Mouse (Mus musculus) cerebellum, adult 2 months (tissue): ENCODE data around the gene Bicra. TPM values are rescaled to one million over a fixed set of nuclear protein-coding genes. Genes with fewer than 3 reads are reported as not detected.
A peak's percentile ranks its signal among the peaks of the same experiment; 100 is the strongest.

Experiments
- DNase-seq, 2 experiments: peaks; one replicate each; pipeline ENCODE4 v3.0.0; 2021
- H3K27ac ChIP-seq: fragments of 200-500 bp; 2 replicates; pipeline ENCODE4 v1.5.1; 2012; ENCODE audit warnings: low read length, control low read depth, inconsistent platforms; ENCODE audit not compliant: insufficient read depth
- H3K27me3 ChIP-seq: fragments of 200-500 bp; 2 replicates; pipeline ENCODE4 v1.6.1; 2012; ENCODE audit warnings: inconsistent platforms, mild to moderate bottlenecking, low read length, moderate library complexity; ENCODE audit not compliant: control insufficient read depth, insufficient read depth
- H3K4me1 ChIP-seq: fragments of 200-500 bp; 2 replicates; pipeline ENCODE4 v1.6.1; 2011; ENCODE audit warnings: low read length; ENCODE audit not compliant: control insufficient read depth, insufficient read depth
- H3K4me3 ChIP-seq: fragments of 200-500 bp; replicated peaks from 2 replicates; pipeline ENCODE3; 2011; ENCODE audit warnings: mild to moderate bottlenecking, low read depth, low read length, control low read depth; ENCODE audit not compliant: insufficient read depth
- CTCF ChIP-seq: fragments of 200-500 bp; IDR thresholded peaks from 2 replicates; pipeline ENCODE4 v1.5.1; 2011; ENCODE audit warnings: low read depth, mild to moderate bottlenecking, control low read depth, low read length, moderate library complexity, borderline replicate concordance; ENCODE audit not compliant: insufficient read depth
- POLR2A ChIP-seq: fragments of 200-500 bp; IDR thresholded peaks from 2 replicates; pipeline ENCODE4 v1.6.1; 2011; ENCODE audit warnings: low read length, control low read depth, borderline replicate concordance; ENCODE audit not compliant: insufficient read depth
- WGBS: fragments of 180-500 bp; shearing (Covaris S2); methylation state at CpG from one replicate; pipeline ENCODE4 v1.1.7; 2018; 5-methylcytosine and 5-hydroxymethylcytosine counted together
- polyA plus RNA-seq: library from polyadenylated mRNA; depleted of rRNA; stranded (reverse); fragments of >200 nt; gene quantifications from 2 replicates; pipeline ENCODE4 v1.2.3, GENCODE M21; 2012

The Bicra gene
- polyA plus RNA-seq, 1 experiment, result 12.3 TPM

GRCm38 (mm10) chr7:15972247-15972646 lies 75.5 kb downstream of the Bicra start:
- no peak overlapping the region for H3K4me3 ChIP-seq
- no peak for TF ChIP-seq POLR2A
- TF ChIP-seq CTCF, result no peak
- WGBS, result 67% methylated on average over 25 of the region's 25 CpGs

GRCm38 (mm10) chr7:15969674-15970073 lies 78.0 kb downstream of the Bicra start:
- no peak overlapping the region for H3K4me3 ChIP-seq
- 71% methylated on average over 3 of the region's 3 CpGs for WGBS
- no peak for DNase-seq
- no peak overlapping the region for H3K27ac ChIP-seq
- no peaks in the 10 kb centered on the region for H3K27me3 ChIP-seq
- TF ChIP-seq CTCF (0 out of 2 replicates have a peak, but pooled peaks have one; percentile 3), POLR2A (no peak)
- no peaks in the 10 kb centered on the region for H3K4me1 ChIP-seq

More at GRCm38 (mm10) chr7:15972247-15972646, 75.5 kb downstream of the Bicra start:
- Histone ChIP-seq H3K27ac (no peak overlapping the region), H3K4me1 (no peaks in the 10 kb centered on the region), H3K27me3 (no peaks in the 10 kb centered on the region)
- DNase-seq, result no peak

- H3K27ac ChIP-seq, result no peak overlapping the region
- H3K4me3 ChIP-seq, result no peak overlapping the region
- DNase-seq, result no peak
- no peaks in the 10 kb centered on the region for H3K4me1 ChIP-seq
- 85% methylated on average over 8 of the region's 8 CpGs for WGBS
- H3K27me3 ChIP-seq, result no peaks in the 10 kb centered on the region
- TF ChIP-seq POLR2A (no peak), CTCF (no peak)
These were observed 79.4 kb downstream of the Bicra start for GRCm38 (mm10) chr7:15968322-15968721.

- peak within 1 kb of the TSS; percentile 47 for H3K4me3 ChIP-seq
- TF ChIP-seq CTCF (peak; percentile 85), POLR2A (peak; percentile 63)
- no peaks in the 10 kb centered on the region for H3K4me1 ChIP-seq
- DNase-seq, result peak; percentile 69 to 74
- H3K27ac ChIP-seq, result no peak within 1 kb of the TSS
- under 1% methylated on average over 22 of the region's 22 CpGs for WGBS
- H3K27me3 ChIP-seq, result no peaks in the 10 kb centered on the region
These were observed 80.4 kb downstream of the Bicra start, which contains the start of gene Ehd2 for GRCm38 (mm10) chr7:15967312-15967711. Ehd2 (minus strand) TSS chr7:15967567.

GRCm38 (mm10) chr7:15966489-15966888 lies 81.2 kb downstream of the Bicra start:
- no peaks in the 10 kb centered on the region for H3K27me3 ChIP-seq
- no peak for DNase-seq
- no peak for TF ChIP-seq CTCF
- TF ChIP-seq POLR2A, result no peak
- no peak overlapping the region for H3K27ac ChIP-seq
- 74% methylated on average over 3 of the region's 3 CpGs for WGBS
- H3K4me3 ChIP-seq, result no peak overlapping the region
- no peaks in the 10 kb centered on the region for H3K4me1 ChIP-seq

DNA sequence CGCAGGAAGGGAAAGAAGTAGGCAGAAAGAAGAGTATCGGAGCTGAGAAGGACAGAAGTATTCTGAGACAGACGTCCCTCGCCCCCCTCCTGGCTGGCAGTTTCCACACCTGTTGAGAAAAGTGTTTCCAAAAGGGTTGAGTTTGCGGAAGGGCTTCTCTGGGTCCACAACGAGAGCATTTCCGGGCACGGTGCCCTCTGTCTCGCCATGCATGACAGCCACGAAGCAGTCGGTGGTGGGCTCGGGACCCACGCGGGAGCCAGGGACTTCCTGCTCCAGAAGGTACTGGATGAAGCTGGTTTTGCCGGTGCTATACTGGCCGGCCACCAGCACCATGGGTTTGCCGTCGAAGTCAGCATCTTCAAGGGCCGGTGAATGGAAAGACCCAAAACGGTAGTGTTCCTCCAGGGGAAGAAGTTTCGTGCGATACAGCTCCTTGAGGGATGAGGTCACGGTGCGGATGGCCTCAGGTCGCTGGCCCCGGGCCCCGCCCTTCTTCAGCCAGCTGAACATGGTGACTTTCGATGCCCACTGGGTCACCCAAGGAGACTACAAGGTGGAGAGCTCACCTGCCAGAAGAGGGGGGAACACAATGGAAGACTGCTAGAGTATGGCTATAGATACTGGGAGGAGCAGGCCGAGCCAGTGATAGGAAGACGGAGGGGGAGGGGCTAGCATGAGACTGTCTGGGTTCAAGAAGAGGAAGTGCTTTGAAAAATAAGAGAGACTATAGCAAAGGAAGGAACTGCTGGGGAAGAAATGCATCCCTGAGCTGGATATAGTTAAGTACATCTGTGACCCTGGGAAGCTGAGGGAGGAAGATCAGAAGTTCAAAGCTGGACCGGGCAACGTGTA lies 83.7 kb downstream of the Bicra start:
- TF ChIP-seq POLR2A (no peak), CTCF (no peak)
- WGBS, result 67% methylated on average over 32 of the region's 32 CpGs
- no peak for DNase-seq
- Histone ChIP-seq H3K27ac (no peak overlapping the region), H3K27me3 (no peaks in the 10 kb centered on the region), H3K4me3 (no peak overlapping the region), H3K4me1 (no peaks in the 10 kb centered on the region)

GRCm38 (mm10) chr7:15962311-15963288 lies 85.1 kb downstream of the Bicra start:
- DNase-seq, result no peak
- Histone ChIP-seq H3K27me3 (no peaks in the 10 kb centered on the region), H3K4me3 (no peak overlapping the region), H3K27ac (no peak overlapping the region), H3K4me1 (no peaks in the 10 kb centered on the region)
- 43% methylated on average over 12 of the region's 12 CpGs for WGBS
- TF ChIP-seq POLR2A, result no peak
- no peak for TF ChIP-seq CTCF

DNA sequence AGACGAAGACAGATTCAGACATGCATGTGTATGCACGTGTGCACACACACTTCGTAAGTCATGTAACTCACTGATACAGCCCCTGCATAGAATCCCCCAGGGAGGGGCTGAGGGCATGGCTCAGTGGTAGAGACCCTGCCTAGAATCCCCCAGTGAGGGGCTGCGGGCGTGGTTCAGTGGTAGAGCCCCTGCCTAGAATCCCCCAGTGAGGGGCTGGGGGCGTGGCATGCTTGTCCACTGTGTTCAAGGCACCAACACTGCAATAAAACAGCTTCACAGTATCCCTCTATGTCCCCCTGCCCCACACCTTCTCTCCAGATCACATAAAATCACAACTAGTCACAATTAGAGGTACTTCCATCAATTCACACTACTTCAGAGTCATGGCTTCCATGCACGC lies 85.9 kb downstream of the Bicra start:
- TF ChIP-seq POLR2A, result no peak
- no peak for TF ChIP-seq CTCF
- Histone ChIP-seq H3K27me3 (no peaks in the 10 kb centered on the region), H3K4me3 (no peak overlapping the region), H3K27ac (no peak overlapping the region), H3K4me1 (no peaks in the 10 kb centered on the region)
- 90% methylated on average over 7 of the region's 7 CpGs for WGBS
- no peak for DNase-seq
